Mouse (Mus musculus) gastrocnemius, adult 2 months (tissue): Measurements from ENCODE around the gene Snx30. TPM values are rescaled to one million over a fixed set of nuclear protein-coding genes. Genes with fewer than 3 reads are reported as not detected.

Experiments
- DNase-seq: peaks from one replicate; pipeline ENCODE4 v3.0.0; 2022
- H3K27ac ChIP-seq: fragments of 200-600 bp; 2 replicates; pipeline ENCODE4 v1.8.1; 2022; ENCODE audit warnings: mild to moderate bottlenecking
- H3K4me3 ChIP-seq: fragments of 200-600 bp; 2 replicates; pipeline ENCODE4 v1.8.1; 2022; ENCODE audit warnings: mild to moderate bottlenecking, moderate library complexity
- CTCF ChIP-seq: fragments of 200-600 bp; IDR thresholded peaks from 2 replicates; pipeline ENCODE4 v1.8.1; 2022; ENCODE audit warnings: antibody characterized with exemption, mild to moderate bottlenecking, moderate library complexity
- intact Hi-C: fragments of 180-260 bp; cut with DNase I; formaldehyde crosslinking; loops from one replicate; pipeline ENCODE4 v1.15.1; 2025
- total RNA-seq, 2 experiments: library from RNA; stranded (reverse); gene quantifications; 2 replicates each; pipeline ENCODE4 v1.2.3; 2021

Snx30 gene
- total RNA-seq, 2 experiments from 2014 or later, result 3.1 to 4.1 TPM

DNA sequence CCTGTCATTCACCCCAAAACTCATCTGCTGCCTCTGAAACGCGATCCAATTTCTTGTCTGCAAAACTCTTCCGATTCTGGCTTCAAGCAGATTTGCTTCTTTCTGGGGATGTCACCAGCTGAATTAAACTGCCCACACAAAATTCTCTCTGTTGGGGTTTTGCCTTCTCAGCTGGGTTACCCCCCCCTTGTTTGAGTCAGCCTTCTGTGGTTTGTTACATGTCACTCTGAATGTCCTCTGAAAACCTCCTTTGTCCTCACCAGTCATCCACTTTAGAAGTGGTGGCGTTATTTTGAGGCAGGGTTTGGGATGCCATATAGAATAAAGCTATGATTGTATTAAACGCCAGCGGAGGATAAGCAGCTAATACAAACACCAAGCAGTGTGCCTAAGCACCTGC is 3.5 kb upstream of the Snx30 start:
- DNase-seq, result no peak
- intact Hi-C loops, result no loop called here
- H3K4me3 ChIP-seq, result no peak overlapping the region
- no peak overlapping the region for H3K27ac ChIP-seq
- no peak for TF ChIP-seq CTCF

DNA sequence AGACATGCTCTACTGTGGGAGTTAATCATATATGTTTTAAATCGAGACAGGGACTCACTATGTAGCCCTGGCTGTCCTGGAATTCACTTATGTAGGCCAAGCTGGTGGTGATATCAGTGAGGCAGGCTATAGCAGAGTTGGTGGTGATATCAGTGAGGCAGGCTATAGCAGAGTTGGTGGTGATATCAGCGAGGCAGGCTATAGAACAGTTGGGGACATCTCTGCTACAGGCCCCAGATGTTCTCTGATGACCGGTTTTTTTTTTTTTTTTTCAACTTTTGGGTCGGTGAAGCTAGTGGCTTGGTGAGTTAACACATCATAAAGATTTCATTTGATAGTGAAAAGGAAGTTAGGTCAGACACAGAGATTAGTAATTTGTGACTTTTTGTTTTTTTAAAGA is 2.8 kb upstream of the Snx30 start:
- H3K4me3 ChIP-seq, result no peak overlapping the region

DNA sequence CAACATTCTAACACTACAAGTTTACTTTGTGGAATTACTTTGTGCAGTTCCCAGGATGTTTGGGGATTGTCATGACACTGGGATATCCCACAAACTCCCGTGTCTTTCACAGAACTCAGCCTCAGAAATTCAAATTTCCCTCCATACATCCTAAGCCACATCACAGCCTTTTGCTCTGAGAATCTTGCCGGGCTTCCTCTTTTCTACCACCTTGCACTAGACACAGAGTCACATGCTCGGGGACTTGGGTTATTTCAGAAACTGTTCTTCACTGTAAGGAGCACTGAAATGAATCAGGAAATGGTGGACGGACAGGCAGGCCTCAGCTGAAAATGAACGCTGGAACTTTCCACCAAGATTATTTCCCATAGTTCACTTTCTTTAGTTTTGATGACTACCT is 2.3 kb upstream of the Snx30 start:
- no peak overlapping the region for H3K4me3 ChIP-seq
- no peak for TF ChIP-seq CTCF
- DNase-seq, result no peak
- H3K27ac ChIP-seq, result no peak overlapping the region
- intact Hi-C loops, result no loop called here

More for the DNA sequence above, 2.8 kb upstream of the Snx30 start:
- H3K27ac ChIP-seq, result no peak overlapping the region
- no peak for TF ChIP-seq CTCF
- DNase-seq, result no peak
- intact Hi-C loops, result no loop called here

DNA sequence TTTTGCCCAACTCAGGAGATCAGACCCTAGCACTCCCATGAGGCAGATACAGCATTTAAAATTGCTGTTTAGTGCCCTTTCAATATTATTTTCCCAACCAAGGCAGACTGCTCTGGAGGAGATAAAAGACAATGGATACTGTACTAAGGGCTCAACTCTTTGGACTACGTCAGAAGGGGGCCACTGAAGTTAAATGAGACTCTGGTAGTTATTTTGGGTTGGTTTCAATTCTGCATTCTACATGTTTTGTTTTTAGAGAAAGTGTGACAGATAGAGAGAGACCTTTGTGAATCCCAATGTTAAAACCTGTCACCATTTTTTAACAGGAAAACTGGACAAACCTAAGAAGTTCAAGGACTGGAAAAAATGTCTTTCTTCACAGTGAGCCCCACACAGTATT is 886 bp upstream of the Snx30 start:
- TF ChIP-seq CTCF, result no peak

DNA sequence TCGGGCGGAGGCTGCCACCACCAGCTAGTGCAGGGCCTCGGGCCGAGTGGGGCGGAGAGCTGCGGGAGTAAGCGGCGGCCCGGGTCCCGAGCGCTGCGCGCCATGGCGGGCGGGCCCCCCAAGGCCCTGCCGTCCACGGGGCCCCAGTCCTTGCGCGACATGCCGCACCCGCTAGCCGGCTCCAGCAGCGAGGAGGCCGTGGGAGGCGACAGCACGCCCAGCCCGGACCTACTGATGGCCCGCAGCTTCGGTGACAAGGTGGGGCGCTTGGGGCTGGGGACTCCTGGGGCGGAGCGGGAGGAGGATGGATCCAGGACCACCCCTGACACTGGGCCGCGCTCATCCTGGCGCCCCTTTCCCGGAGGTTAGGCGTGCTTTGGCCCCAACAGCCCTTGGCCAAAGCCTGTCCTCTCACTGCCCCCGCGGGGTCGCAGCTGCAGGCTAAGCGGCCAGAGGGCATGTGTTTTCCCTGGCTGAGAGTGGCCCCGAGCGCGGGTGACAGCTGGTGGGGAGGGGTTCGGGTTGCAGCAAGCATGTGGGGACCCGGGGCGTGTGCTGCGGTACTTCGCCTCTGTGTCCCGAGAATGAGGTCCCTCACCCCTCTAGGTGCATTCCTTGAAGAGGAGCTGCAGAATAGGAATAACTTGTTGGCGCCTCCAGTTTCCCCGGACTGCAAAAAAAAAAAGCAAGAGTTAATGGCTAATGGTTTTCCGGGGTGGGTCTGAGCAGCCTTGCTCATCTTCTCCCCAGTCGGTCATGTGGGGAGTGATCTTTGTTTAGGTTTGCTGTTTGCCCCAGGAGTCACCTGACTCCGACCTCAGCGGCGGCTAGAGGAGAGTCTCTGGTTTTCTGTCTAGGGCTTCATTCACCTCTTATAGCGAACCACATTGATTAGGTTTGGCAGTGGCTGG is 583 bp downstream of the Snx30 start:
- DNase-seq, result peak; percentile 64
- Histone ChIP-seq H3K27ac (peak overlapping the region; percentile 95), H3K4me3 (peak overlapping the region; percentile 86)
- intact Hi-C loops, result loop anchor here (5.0 kb wide), 2 partner anchors 46 to 66 kb away; no protein-coding TSS in a partner anchor
- no peak for TF ChIP-seq CTCF

More for the DNA sequence above, 886 bp upstream of the Snx30 start:
- H3K27ac ChIP-seq, result peak overlapping the region; percentile 95
- intact Hi-C loops, result loop anchor here (5.0 kb wide), 2 partner anchors 48 to 68 kb away; no protein-coding TSS in a partner anchor
- no peak for DNase-seq
- H3K4me3 ChIP-seq, result peak overlapping the region; percentile 86

DNA sequence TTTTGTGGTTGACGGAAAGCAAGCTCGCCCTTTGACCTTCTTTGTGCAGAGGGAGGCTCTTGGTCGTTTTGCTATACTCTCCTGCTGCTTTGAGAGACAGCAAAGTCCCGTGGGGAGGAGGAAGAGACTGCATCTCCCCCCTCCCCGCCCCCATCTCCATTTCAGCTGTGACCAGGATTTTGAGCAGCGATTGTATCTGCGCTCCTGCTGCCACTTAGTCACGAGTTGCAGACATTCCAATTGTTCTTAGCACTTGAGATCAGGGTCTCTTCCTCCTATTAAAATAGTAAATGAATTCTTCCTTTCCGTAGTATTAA is 1.2 kb downstream of the Snx30 start:
- Histone ChIP-seq H3K27ac (peak overlapping the region; percentile 95), H3K4me3 (peak overlapping the region; percentile 86)
- DNase-seq, result no peak
- intact Hi-C loops, result loop anchor here (5.0 kb wide), 2 partner anchors 45 to 65 kb away; no protein-coding TSS in a partner anchor
- no peak for TF ChIP-seq CTCF

DNA sequence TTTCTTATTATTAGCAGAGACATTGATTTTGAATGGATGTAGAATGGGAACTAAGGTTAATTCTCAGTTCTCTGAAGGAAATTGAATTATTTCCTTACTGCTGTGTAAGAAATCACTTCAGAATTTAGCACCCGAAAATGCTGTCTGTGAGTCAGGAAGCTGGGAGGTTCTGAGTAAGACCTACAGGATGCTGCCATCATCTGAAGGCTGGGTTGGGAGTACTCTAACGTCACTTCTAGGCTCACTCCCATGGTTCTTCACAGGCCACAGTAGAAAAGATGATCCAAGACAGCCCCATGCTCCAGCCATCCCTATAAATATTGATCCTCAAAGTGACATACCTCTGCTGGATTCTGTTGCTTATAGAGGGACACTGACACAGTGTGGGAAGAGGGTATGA is 1.9 kb downstream of the Snx30 start:
- TF ChIP-seq CTCF, result no peak
- DNase-seq, result no peak
- intact Hi-C loops, result loop anchor here (5.0 kb wide), 2 partner anchors 45 to 65 kb away; no protein-coding TSS in a partner anchor
- peak overlapping the region; percentile 86 for H3K4me3 ChIP-seq
- no peak overlapping the region for H3K27ac ChIP-seq

DNA sequence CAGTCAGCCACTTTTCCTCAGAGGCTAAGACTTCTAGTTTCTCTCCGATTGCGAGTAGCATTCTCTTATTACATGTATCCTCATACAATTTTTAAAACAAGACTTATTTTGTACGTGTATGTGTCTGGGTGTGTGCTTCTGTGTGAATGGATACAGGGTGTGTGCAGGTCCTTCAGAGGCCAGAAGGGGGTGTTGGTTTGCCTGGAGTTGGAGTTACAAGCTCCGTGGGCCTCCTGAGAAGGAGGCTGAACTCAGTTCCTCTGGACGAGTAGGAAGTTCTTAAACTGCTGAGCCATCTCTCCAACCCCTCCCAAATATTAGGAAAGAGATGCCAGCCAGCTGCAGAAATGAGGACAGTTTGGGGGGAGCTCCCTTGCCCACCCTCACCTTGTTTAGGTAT is 2.8 kb downstream of the Snx30 start:
- peak; percentile 56 for TF ChIP-seq CTCF
- peak overlapping the region; percentile 53 for H3K27ac ChIP-seq
- no peak overlapping the region for H3K4me3 ChIP-seq
- peak; percentile 26 for DNase-seq
- intact Hi-C loops, result loop anchor here (5.0 kb wide), 2 partner anchors 44 to 64 kb away; no protein-coding TSS in a partner anchor

DNA sequence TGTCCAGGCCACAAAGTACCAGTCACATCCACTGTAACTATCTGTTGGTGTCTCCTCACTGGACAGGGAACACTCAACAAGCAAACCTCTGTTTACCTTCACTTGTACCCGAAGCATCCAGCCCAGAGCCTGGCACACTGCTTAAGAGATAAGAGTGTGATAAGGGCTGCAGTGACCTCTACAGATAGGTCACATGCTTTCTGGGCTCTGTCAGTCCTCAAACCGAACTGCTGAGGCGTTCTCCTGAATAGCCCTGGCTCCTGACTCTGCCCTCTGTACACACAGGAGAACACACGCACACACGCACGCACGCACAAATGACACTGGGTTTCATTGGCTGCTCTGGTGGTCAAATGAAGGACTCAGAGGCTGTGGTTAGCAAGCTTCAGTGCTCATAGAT is 8.5 kb downstream of the Snx30 start:
- DNase-seq, result no peak
- no peak overlapping the region for H3K27ac ChIP-seq
- intact Hi-C loops, result no loop called here

DNA sequence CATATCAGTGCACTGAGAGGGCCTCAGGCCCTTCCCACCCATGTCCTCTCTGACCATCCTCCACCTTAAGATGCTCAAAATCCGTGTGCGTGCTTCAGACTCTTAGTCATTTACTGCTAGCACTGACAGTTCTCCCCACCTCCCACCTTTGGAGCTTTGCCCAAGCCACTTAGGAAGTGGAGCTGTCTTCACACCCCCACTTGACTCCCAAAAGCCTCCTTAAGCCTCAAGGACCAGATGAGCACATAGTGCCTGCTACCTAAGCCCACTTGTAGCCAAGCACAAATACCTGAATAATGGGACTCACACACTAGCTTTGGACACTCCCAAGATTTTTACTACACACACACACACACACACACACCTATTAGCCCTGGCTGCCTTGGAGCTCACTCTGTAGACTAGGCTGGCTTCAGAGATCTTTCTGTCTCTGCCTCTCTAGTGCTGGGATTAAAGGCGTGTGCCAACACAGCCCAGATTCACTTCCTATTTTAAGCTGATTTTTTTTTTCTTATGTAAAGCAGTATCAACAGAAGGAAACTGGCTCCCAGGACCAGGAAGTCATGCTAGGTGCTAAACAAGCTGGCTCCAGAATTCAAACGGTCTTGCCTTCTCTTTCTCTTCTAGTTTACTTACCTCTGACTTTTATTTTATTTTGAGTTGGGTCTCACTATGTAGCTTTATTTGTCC is 9.6 kb downstream of the Snx30 start:
- DNase-seq, result no peak
- intact Hi-C loops, result no loop called here
- Histone ChIP-seq H3K4me3 (no peak overlapping the region), H3K27ac (0 out of 2 replicates have a peak overlapping the region, but pooled peaks have one; percentile 24)
- TF ChIP-seq CTCF, result no peak

More for the DNA sequence above, 8.5 kb downstream of the Snx30 start:
- no peak for TF ChIP-seq CTCF
- no peak overlapping the region for H3K4me3 ChIP-seq

DNA sequence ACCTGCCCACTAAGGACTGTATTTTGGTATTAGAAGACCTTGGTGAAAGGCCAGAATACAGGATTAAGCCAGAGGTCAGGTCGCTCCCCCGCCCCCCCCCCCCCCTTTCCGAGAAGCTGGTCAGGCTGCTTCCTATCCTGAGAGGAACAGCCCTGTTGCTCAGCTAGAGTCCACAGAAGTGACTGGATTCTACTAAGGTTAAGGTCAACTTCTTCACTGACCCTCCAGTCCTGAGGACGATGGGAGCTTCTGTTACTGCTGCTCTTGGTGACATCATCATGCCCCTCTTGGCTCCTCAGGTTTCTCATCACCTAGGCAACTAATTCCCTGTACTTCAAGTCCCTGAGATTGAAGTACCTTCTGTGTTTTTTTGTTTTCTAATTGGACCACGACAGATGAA is 10.4 kb downstream of the Snx30 start:
- TF ChIP-seq CTCF, result no peak
- DNase-seq, result no peak
- Histone ChIP-seq H3K4me3 (no peak overlapping the region), H3K27ac (peak overlapping the region; percentile 5; the same call in 1 of the 2 replicates)
- intact Hi-C loops, result no loop called here

DNA sequence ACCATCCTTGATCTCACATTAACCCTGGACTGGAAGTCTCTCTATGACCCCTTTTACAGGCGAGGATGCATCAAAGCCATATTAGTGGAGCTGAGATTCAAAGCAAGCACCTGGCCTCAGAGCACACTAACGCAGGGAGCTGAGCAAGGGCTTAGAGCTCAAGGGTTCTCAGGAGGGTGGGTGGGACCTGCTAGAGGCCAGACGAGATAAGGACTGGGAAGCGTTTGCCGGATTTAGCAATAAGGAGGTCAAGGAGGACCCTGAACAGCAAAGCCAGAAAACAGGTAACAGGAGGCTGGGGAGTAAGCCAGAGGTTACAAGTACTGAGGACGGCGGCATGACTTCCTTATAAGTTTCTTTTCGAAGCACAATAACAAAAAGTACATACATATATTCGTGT is 10.8 kb downstream of the Snx30 start:
- TF ChIP-seq CTCF, result no peak
- Histone ChIP-seq H3K27ac (no peak overlapping the region; the same call in 1 of the 2 replicates), H3K4me3 (no peak overlapping the region)
- intact Hi-C loops, result no loop called here
- DNase-seq, result no peak

DNA sequence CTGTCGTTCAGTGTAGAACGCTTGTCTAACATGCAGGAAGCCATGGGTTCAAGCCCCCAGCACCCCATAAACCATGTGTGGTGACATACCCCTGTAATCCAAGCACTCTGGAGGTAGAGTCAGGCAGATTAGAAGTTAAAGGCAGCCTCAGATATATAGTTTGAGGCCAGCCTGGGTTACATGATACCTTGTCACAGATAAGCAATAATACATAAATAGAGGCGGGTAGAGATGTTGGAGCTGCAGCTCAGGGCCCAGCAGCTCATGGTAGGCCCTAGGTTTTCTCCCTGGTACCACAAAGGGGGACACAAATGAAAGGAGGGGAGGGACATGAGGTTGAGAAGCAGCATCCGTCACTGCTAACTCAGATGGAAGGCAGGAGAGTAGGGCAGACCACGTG is 12.2 kb downstream of the Snx30 start:
- intact Hi-C loops, result no loop called here
- no peak overlapping the region for H3K4me3 ChIP-seq
- TF ChIP-seq CTCF, result no peak
- no peak for DNase-seq
- H3K27ac ChIP-seq, result no peak overlapping the region
